Mouse (Mus musculus) heart, embryonic 15.5 days (tissue): ENCODE measurements around the gene Spint2. TPM values are rescaled to one million over a fixed set of nuclear protein-coding genes. Genes with fewer than 3 reads are reported as not detected.

Experiments used
- ATAC-seq: fragments of 200-750 bp; cut with Nextera tagmentation; replicated peaks from 2 replicates; pipeline ENCODE4 v1.8.0; 2017; ENCODE audit warnings: low read depth, moderate TSS enrichment; ENCODE audit not compliant: insufficient number of reproducible peaks, insufficient read depth, low FRiP score
- H3K27ac ChIP-seq: fragments of 300-500 bp; sonication (generic); 2 replicates; pipeline ENCODE4 v1.5.1; 2015; ENCODE audit warnings: mild to moderate bottlenecking, inconsistent platforms
- H3K27me3 ChIP-seq: fragments of 300-500 bp; sonication (generic); 2 replicates; pipeline ENCODE4 v1.6.1; 2015; ENCODE audit warnings: inconsistent platforms
- H3K36me3 ChIP-seq: fragments of 300-500 bp; sonication (generic); 2 replicates; pipeline ENCODE4 v1.6.1; 2015; ENCODE audit warnings: mild to moderate bottlenecking, inconsistent platforms
- H3K4me1 ChIP-seq: fragments of 300-500 bp; sonication (generic); replicated peaks from 2 replicates; pipeline ENCODE4 v1.6.1; 2015; ENCODE audit warnings: inconsistent platforms
- H3K4me2 ChIP-seq: fragments of 300-500 bp; sonication (generic); 2 replicates; pipeline ENCODE4 v1.6.1; 2015; ENCODE audit warnings: inconsistent platforms, mild to moderate bottlenecking, moderate library complexity
- H3K4me3 ChIP-seq: fragments of 300-500 bp; sonication (generic); 2 replicates; pipeline ENCODE4 v1.5.1; 2015; ENCODE audit warnings: mild to moderate bottlenecking, inconsistent platforms
- H3K9ac ChIP-seq: fragments of 300-500 bp; sonication (generic); 2 replicates; pipeline ENCODE4 v1.6.1; 2015; ENCODE audit warnings: mild to moderate bottlenecking, inconsistent platforms
- H3K9me3 ChIP-seq: fragments of 300-500 bp; sonication (generic); replicated peaks from 2 replicates; pipeline ENCODE4 v1.6.1; 2016; ENCODE audit warnings: inconsistent platforms
- WGBS: fragments of 180-500 bp; shearing (Covaris S2); methylation state at CpG from one replicate; pipeline ENCODE4 v1.1.7; 2015; ENCODE audit warnings: mixed read lengths; 5-methylcytosine and 5-hydroxymethylcytosine counted together
- polyA plus RNA-seq: library from polyadenylated mRNA; unstranded; fragments of >200 nt; fragmentation: Nextera tagmentation; extraction: Ambion mirVana; gene quantifications from 2 replicates; pipeline ENCODE4 v1.2.1, GENCODE M21; 2015

Gene Spint2
- polyA plus RNA-seq, 1 experiment from 2014 or later, result 77.9 TPM

DNA sequence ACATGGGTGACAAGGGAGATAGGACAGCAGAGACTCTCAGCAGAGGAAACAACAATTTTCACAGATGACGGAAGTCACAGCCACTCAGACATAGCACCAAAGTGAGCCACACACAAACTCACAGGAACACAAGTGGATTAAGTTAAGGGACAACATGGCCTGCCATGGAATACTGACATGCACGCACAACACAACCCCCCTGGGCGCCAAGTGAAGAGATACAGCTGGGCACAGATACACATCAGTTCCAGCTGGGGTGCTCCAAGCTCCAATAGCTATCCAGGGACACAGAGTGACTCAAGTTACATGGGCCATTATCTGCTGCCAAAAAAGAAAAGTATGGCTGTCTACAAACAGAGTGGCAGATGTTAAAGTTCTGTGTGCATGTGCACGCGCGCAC is 8.1 kb upstream of the Spint2 start:
- ATAC-seq, result no peak
- H3K4me1 ChIP-seq, result peaks cover 37% of the 10 kb centered on the region
- no peaks in the 10 kb centered on the region for H3K9me3 ChIP-seq
- peaks cover 16% of the 10 kb centered on the region for H3K27me3 ChIP-seq
- H3K4me2 ChIP-seq, result peak overlapping the region; percentile 95
- H3K27ac ChIP-seq, result peak overlapping the region; percentile 69
- 79% methylated on average over 6 of the region's 6 CpGs for WGBS
- peak overlapping the region; percentile 62; the same call in 1 of the 2 replicates for H3K9ac ChIP-seq
- H3K4me3 ChIP-seq, result peak overlapping the region; percentile 69
- H3K36me3 ChIP-seq, result no peaks in the 10 kb centered on the region

DNA sequence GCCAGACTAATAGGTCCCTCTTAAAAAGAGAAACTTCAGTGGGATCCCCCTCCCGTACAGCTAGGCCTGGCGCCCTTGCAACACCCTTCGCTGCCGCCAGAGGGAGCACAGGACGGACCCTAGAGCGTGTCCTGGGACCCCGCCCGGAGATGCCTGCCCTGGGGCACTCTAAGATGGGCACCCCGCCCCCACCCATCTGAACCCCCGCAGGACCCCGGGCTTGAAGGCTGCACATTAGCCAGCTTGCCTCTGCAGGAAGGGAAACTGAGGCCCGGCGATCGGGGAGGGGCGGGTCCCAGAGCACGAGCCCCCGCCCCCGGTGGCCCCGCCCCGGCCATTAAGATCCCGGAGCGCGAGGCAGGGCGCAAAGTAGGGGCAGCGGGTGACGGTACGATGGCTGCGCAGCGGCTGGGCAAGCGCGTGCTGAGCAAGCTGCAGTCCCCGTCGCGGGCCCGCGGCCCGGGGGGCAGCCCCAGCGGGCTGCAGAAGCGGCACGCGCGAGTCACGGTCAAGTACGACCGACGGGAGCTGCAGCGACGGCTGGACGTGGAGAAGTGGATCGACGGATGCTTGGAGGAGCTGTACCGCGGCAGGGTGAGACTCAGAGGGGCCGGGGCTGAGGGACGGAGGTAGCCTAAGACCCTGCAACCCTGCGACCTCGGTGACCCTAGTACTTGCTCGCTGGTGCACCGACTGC is 7.4 kb upstream of the Spint2 start, which contains the start of gene Ppp1r14a:
TSS of gene Ppp1r14a (plus strand) at position 367 of the 697 bp plus-strand sequence.
- Histone ChIP-seq H3K27me3 (peaks cover 18% of the 10 kb centered on the region), H3K9ac (peak within 1 kb of the TSS; percentile 62), H3K4me2 (peak within 1 kb of the TSS; percentile 95), H3K4me3 (peak within 1 kb of the TSS; percentile 69), H3K4me1 (peaks cover 37% of the 10 kb centered on the region), H3K36me3 (no peaks in the 10 kb centered on the region), H3K27ac (peak within 1 kb of the TSS; percentile 69), H3K9me3 (no peaks in the 10 kb centered on the region)
- WGBS, result 2% methylated on average over 59 of the region's 59 CpGs
- ATAC-seq, result peak; percentile 53; the same call in 1 of the 2 replicates

DNA sequence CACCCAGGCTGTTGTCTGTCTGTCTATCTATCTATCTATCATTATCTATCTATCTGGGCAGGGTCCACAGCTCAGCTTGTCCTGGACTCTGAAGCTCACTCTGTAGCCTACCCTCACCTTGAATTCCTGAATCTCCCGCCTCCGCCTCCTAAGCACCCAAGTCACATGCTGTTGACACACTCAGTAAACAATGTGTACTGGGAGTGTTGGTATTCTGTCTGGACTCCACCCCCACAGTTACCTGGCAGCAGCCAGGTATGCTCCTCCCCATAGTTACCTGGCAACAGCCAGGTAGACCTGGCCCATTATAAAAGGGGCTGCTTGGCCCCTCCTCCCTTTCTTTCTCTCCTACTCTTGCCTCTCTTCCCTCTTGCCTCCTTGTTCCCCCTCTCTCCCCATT is 6.4 kb upstream of the Spint2 start:
- H3K9ac ChIP-seq, result no peak overlapping the region
- no peaks in the 10 kb centered on the region for H3K36me3 ChIP-seq
- no peak overlapping the region for H3K4me2 ChIP-seq
- no peak for ATAC-seq
- 92% methylated on average over 2 of the region's 2 CpGs for WGBS
- no peaks in the 10 kb centered on the region for H3K9me3 ChIP-seq
- H3K27ac ChIP-seq, result no peak overlapping the region
- no peak overlapping the region for H3K4me3 ChIP-seq
- H3K4me1 ChIP-seq, result peaks cover 32% of the 10 kb centered on the region
- peaks cover 18% of the 10 kb centered on the region for H3K27me3 ChIP-seq

DNA sequence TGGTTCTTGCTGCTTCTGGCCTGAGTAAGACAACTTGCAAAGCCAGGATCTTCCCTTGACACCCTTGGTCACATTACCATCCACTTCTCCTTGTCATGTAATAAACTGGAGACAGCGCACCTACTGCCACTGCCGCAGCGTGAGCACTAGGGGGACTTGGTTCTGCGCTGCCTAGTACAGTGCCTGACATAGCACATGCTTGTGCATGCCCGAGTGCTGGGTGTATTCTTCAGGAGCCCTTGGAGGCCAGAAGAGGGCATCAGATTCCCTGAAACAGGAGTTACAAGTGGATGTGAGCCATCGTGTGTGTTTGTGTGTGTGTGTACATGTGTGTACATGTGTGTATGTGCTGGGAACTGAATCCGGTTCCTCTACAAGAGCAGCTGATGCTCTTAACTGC is 5.8 kb upstream of the Spint2 start:
- Histone ChIP-seq H3K9ac (no peak overlapping the region), H3K27me3 (peaks cover 18% of the 10 kb centered on the region)

DNA sequence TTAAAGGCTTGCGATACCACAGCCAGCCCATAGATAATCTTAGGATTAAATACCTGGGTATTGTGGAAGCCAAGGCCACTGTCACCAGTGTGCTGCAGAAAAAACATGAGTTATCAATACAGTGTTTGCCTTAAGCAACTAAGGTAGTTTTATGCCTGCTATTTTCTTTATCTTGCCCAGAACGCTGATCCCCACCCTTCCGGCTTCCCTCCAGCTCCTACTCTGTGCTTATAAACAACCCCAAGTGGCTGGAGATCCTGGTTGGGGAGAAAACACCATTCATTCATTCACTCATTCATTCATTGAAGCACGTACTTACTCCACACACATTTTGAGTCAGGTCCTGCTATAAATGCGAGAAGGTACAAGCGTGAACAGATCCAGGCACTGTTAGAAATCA is 2.8 kb upstream of the Spint2 start:
- Histone ChIP-seq H3K36me3 (no peaks in the 10 kb centered on the region), H3K27ac (no peak overlapping the region), H3K4me3 (no peak overlapping the region), H3K27me3 (peaks cover 18% of the 10 kb centered on the region), H3K9me3 (no peaks in the 10 kb centered on the region), H3K9ac (no peak overlapping the region), H3K4me1 (peaks cover 28% of the 10 kb centered on the region), H3K4me2 (no peak overlapping the region)
- WGBS, result 84% methylated on average over 6 of the region's 6 CpGs
- no peak for ATAC-seq

More for the DNA sequence above, 5.8 kb upstream of the Spint2 start:
- no peak for ATAC-seq
- 85% methylated on average over 7 of the region's 7 CpGs for WGBS
- Histone ChIP-seq H3K36me3 (no peaks in the 10 kb centered on the region), H3K4me2 (no peak overlapping the region), H3K27ac (no peak overlapping the region), H3K4me3 (no peak overlapping the region), H3K9me3 (no peaks in the 10 kb centered on the region), H3K4me1 (peaks cover 29% of the 10 kb centered on the region)

DNA sequence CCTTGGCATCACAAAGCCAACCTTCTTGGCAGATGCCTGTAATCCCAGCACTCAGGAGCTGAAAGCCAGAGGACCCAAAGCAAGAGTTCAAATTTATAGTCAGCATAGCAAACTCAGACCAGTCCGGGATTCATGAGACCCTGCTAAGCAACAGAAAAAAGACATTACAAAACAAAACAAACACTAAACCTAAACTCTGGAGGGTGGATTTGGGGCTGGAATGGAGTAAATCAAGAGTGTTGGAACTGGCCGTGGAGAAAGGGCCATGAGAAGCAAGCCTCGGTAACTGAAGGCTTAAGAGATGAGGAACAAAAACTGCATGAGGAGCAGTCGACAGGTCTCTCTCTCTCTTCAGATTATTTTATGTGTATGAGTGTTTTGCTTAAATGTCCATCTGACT is 2.2 kb upstream of the Spint2 start:
- H3K4me2 ChIP-seq, result no peak overlapping the region
- no peak overlapping the region for H3K9ac ChIP-seq
- H3K9me3 ChIP-seq, result no peaks in the 10 kb centered on the region
- H3K4me1 ChIP-seq, result peaks cover 22% of the 10 kb centered on the region
- WGBS, result 71% methylated on average over 4 of the region's 4 CpGs
- no peak overlapping the region for H3K4me3 ChIP-seq
- no peaks in the 10 kb centered on the region for H3K36me3 ChIP-seq
- H3K27ac ChIP-seq, result no peak overlapping the region
- peaks cover 14% of the 10 kb centered on the region for H3K27me3 ChIP-seq
- ATAC-seq, result no peak

DNA sequence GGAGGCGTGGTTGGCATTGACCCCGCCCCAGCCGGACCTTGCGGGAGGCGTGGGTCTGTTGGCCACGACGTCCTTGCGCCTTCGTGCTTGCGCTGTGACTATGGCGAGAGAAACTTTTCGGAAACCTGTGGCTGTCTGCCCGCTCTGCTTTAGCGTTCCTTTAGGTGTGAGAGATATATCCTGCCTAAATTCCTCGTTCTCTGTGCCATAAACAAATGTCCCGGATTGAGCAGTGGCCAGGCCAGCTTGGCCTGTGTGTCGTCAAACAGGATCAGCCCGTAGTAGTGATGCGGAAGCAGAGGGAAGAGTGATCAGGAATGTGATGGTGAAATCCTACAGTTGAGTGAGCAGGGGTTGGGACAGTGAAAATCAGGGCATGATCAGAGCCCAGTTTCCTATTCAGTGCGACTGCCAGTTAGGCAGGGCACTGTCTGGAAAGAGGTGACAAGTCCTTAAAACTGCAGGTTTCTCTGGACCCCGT is 402 bp upstream of the Spint2 start:
- 10% methylated on average over 21 of the region's 21 CpGs for WGBS
- peak overlapping the region; percentile 77 for H3K9ac ChIP-seq
- H3K4me2 ChIP-seq, result peak overlapping the region; percentile 96
- H3K4me1 ChIP-seq, result peaks cover 17% of the 10 kb centered on the region
- H3K9me3 ChIP-seq, result no peaks in the 10 kb centered on the region
- no peaks in the 10 kb centered on the region for H3K36me3 ChIP-seq
- H3K27me3 ChIP-seq, result peaks cover 5% of the 10 kb centered on the region; the same call in 1 of the 2 replicates
- H3K4me3 ChIP-seq, result peak overlapping the region; percentile 72
- ATAC-seq, result no peak
- H3K27ac ChIP-seq, result no peak overlapping the region

DNA sequence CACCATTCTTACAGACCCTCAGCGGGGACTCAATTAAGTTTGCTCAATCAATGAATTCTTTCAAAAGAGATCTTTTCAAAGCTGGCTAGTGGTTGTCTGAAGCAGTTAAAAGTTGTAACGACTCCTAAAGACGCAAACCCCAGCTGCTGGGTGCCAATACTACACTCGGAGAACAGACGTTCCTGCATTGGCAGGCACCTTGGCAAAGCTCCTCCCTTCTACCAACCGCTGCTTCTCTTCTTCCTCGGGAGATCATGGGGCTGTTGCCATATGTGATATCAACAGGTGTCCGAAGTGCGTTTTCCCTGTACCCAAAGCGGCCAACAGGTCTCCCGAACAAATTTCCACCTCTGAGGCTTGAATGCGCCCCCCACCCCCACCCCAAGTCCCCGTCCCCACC is 911 bp downstream of the Spint2 start:
- H3K4me1 ChIP-seq, result peaks cover 26% of the 10 kb centered on the region
- H3K9me3 ChIP-seq, result no peaks in the 10 kb centered on the region
- H3K4me3 ChIP-seq, result peak overlapping the region; percentile 72
- H3K4me2 ChIP-seq, result peak overlapping the region; percentile 96
- no peak for ATAC-seq
- H3K27me3 ChIP-seq, result peaks cover 5% of the 10 kb centered on the region; the same call in 1 of the 2 replicates
- H3K9ac ChIP-seq, result peak overlapping the region; percentile 77
- peak overlapping the region; percentile 65; the same call in 1 of the 2 replicates for H3K27ac ChIP-seq
- 14% methylated on average over 13 of the region's 13 CpGs for WGBS
- no peaks in the 10 kb centered on the region for H3K36me3 ChIP-seq

DNA sequence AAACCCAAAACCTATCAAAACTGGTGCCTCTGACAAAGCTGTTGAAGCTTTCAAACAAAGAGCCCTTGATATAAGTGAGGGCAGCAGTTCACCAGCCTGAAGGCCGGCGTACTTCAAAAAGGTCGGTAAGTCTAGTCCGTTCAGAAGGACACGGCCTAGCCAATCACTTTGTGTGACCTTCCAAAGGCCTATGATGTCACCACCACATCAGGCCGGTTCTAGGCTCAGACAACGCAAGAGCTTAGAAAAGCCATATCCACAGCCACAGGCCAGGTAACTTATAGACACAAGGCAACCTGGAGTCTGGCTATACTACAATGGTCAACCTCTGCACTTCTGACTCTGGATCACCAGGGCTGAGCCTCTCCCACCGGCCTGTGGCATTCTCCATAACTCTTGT is 1.8 kb downstream of the Spint2 start:
- H3K9me3 ChIP-seq, result no peaks in the 10 kb centered on the region
- peak overlapping the region; percentile 39; the same call in 1 of the 2 replicates for H3K27ac ChIP-seq
- H3K4me3 ChIP-seq, result no peak overlapping the region
- 40% methylated on average over 8 of the region's 8 CpGs for WGBS
- no peaks in the 10 kb centered on the region for H3K36me3 ChIP-seq
- H3K27me3 ChIP-seq, result peaks cover 2% of the 10 kb centered on the region; the same call in 1 of the 2 replicates
- peak; percentile 28; the same call in 1 of the 2 replicates for ATAC-seq
- peaks cover 26% of the 10 kb centered on the region for H3K4me1 ChIP-seq
- peak overlapping the region; percentile 96 for H3K4me2 ChIP-seq
- no peak overlapping the region for H3K9ac ChIP-seq

DNA sequence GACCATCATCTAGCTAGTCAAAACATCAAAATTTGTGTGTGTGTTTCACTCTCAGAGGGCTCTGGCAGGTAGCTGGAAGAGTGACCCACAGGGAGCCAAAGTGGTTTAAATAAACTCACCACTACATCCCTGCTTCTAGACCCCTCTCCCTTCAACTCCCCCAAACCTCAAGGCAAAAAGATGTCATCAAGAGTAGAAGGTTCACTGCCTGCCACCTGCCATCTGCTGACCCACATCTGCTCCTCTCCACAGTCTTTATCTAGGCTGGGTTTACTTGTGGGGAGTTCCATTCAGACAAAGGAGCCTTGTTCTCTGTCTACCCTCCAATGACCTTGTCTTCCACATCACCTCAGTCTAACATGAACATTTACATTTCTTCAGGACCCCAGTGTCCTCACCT is 2.5 kb downstream of the Spint2 start:
- 0 out of 2 replicates have a peak overlapping the region, but pooled peaks have one; percentile 39 for H3K27ac ChIP-seq
- ATAC-seq, result no peak
- peaks cover 28% of the 10 kb centered on the region for H3K4me1 ChIP-seq
- no peaks in the 10 kb centered on the region for H3K27me3 ChIP-seq
- H3K9ac ChIP-seq, result no peak overlapping the region
- no peak overlapping the region for H3K4me3 ChIP-seq
- H3K9me3 ChIP-seq, result no peaks in the 10 kb centered on the region
- no peak overlapping the region for H3K4me2 ChIP-seq
- no peaks in the 10 kb centered on the region for H3K36me3 ChIP-seq

DNA sequence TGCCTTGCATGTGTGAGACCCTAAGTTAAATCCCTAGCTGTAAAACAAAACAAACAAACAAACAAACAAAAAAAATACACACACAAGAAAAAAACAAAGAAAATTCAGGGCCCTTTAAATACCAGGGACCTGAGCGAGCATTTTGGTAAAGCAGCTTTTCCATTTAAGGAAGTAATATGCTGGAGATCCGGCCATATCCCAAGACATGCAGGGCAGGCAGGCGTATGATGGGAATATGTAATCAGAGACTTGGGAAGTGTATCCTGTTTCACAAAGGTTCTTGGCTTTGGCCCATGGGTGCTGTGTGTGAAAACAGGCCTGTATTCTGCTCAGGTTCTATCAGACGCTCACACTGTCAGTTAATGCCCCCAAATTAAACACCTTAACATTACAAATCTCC is 4.2 kb downstream of the Spint2 start:
- Histone ChIP-seq H3K27ac (no peak overlapping the region), H3K9me3 (no peaks in the 10 kb centered on the region), H3K27me3 (no peaks in the 10 kb centered on the region), H3K4me3 (no peak overlapping the region), H3K4me1 (peaks cover 33% of the 10 kb centered on the region), H3K9ac (no peak overlapping the region), H3K36me3 (no peaks in the 10 kb centered on the region), H3K4me2 (no peak overlapping the region)
- no peak for ATAC-seq
- WGBS, result 72% methylated on average over 4 of the region's 4 CpGs

DNA sequence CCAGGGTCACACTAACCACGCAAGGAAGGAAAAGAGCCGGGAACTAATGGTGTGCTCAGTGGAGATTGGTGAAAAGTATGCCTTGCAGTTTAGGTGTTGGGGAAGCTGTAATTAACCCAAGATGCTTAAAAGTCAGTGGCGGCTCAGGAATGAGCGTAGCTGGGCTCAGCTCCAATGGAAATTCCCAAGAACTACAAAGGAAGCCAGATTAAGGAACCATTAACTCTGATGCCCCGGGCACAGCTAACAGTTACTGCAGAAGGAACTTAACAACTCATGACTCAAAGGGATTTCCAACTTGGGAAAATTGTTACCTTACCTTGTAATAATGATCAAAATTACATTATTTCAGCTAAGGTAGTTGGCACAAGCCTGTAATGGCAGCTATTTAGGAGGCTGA is 5.0 kb downstream of the Spint2 start:
- no peaks in the 10 kb centered on the region for H3K36me3 ChIP-seq
- no peak overlapping the region for H3K4me2 ChIP-seq
- ATAC-seq, result no peak
- H3K27ac ChIP-seq, result peak overlapping the region; percentile 49; the same call in 1 of the 2 replicates
- no peak overlapping the region for H3K9ac ChIP-seq
- 60% methylated on average over 5 of the region's 5 CpGs for WGBS
- H3K27me3 ChIP-seq, result no peaks in the 10 kb centered on the region
- no peaks in the 10 kb centered on the region for H3K9me3 ChIP-seq
- H3K4me1 ChIP-seq, result peaks cover 36% of the 10 kb centered on the region
- no peak overlapping the region for H3K4me3 ChIP-seq
